Mouse (Mus musculus): Measurements from ENCODE around the gene 3110082I17Rik.

DNA sequence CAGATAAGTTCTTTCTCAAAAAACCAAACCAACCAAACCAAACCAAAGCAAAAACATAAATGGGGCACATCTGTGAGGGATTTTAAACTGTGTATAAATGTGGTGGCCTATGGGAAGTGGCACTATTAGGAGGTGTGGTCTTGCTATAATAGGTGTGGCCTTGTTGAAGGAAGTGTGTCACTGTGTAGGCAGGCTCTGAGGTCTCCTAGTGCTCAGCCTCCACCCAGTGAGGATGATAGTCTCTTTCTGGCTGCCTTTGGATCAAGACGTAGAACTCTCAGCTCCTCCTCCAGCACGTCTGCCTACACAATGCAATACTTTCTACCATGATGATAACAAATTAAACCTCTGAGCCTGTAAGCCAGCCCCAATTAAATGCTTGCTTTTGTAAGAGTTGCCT lies 6.0 kb upstream of the 3110082I17Rik start:
- no peak for TF ChIP-seq CTCF (IDR thresholded peaks at IDR 0.05; ENCODE audit: low read depth)
- no peak for TF ChIP-seq EP300 (optimal IDR thresholded peaks at IDR 0.05)

Data from stomach, postnatal 0 days (tissue).